Mouse (Mus musculus): ENCODE measurements around the gene Scube3.
"Not testable (repeated sequence)": the region's sequence is repeated elsewhere in the genome, so short reads cannot be mapped to it uniquely, and the experiment has no call there.

Scube3 gene

GRCm38 (mm10) chr17:28222463-28222862 lies 80.5 kb downstream of the Scube3 start:
- not testable (repeated sequence) for DNase-seq (ENCODE audit: low spot score)

GRCm38 (mm10) chr17:28223561-28224391 lies 81.8 kb downstream of the Scube3 start:
- DNase-seq (ENCODE audit: low spot score): peak; percentile 95

Measured in testis, postnatal 10 days (tissue).